ENCODE assay signal across 15 mouse cellular contexts in the genomic region with DNA sequence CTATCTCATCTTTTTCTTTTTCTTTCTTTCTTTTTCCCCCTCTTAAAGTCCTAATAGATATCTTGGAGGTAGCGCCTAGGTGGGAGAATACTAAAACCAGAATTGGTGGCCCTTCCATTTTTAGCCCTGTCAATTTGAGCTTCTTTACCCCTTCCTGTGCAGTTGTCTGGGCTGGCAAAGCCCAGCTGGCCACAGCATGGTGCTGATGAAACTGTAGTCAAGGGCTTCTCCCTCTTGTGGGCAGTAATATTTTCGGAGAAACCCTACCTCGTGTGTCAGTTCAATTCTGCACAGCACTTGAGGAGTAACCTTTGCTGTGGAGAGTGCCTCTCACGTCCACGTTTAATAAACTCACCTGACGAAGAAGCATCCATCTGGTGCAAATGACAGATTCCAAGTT. TPM values are rescaled to one million over a fixed set of nuclear protein-coding genes. Genes with fewer than 3 reads are reported as not detected.
DNase-seq lines count a peak whose midpoint lies in the region; ATAC-seq and TF ChIP-seq lines count a peak whose summit lies in the region.
"Had no signal": no experiment of that assay in that cellular context is flagged by ENCODE, and none has a peak within 500 bp of the region (broad histone marks: within the 10 kb centered on the region; RNA-seq: fewer than 3 reads in every experiment).

No protein-coding gene starts in this region.

- no peak overlapping the region; the same call in 1 of the 2 replicates for H3K4me3 ChIP-seq in forebrain, embryonic 13.5 days
- H3K4me3 ChIP-seq in forebrain, embryonic 10.5 days = no peak overlapping the region
- no peak overlapping the region for H3K4me3 ChIP-seq in left cerebral cortex, adult 2 months
- no peak overlapping the region; the same call in 1 of the 2 replicates for H3K4me3 ChIP-seq in embryonic facial prominence, embryonic 13.5 days
- H3K4me3 ChIP-seq in limb, embryonic 14.5 days (replicated peaks; ENCODE audit: low read length) = no peak overlapping the region
- H3K4me3 ChIP-seq: liver, embryonic 13.5 days; stomach, embryonic 15.5 days had no signal

- DNase-seq in forebrain, embryonic 10.5 days (ENCODE audit: extremely low spot score, low spot score) = no peak
- no peak for DNase-seq in left cerebral cortex, adult 2 months (ENCODE audit: extremely low spot score in 1 of 2, low spot score in 2 of 2)
- DNase-seq in left cerebral cortex, postnatal 36 days (ENCODE audit: low spot score in 2 of 2) = no peak
- no peak for DNase-seq in limb, embryonic 14.5 days (ENCODE audit: low spot score)
- no peak for DNase-seq in right cerebral cortex, adult 18-20 months
- no peak for DNase-seq in ovary, postnatal 14 days (ENCODE audit: low spot score)
- DNase-seq: gastrocnemius, postnatal 25 days; kidney, adult 18-20 months; liver, embryonic 13.5 days; right cerebral cortex, postnatal 25 days had no signal

- H3K4me2 ChIP-seq in forebrain, embryonic 13.5 days = peak overlapping the region; percentile 80
- H3K4me2 ChIP-seq in embryonic facial prominence, embryonic 13.5 days = peak overlapping the region; percentile 85
- peak overlapping the region; percentile 68 for H3K4me2 ChIP-seq in limb, embryonic 14.5 days (replicated peaks; ENCODE audit: low read depth, low read length, severe bottlenecking)
- H3K4me2 ChIP-seq: liver, embryonic 13.5 days; stomach, embryonic 15.5 days had no signal

- peaks cover 10% of the 10 kb centered on the region; the same call in 1 of the 2 replicates for H3K36me3 ChIP-seq in forebrain, embryonic 13.5 days (ENCODE audit: poor library complexity, severe bottlenecking)
- peaks cover 55% of the 10 kb centered on the region for H3K36me3 ChIP-seq in forebrain, embryonic 10.5 days (replicated peaks)
- H3K36me3 ChIP-seq in embryonic facial prominence, embryonic 13.5 days = peaks cover 32% of the 10 kb centered on the region
- H3K36me3 ChIP-seq in limb, embryonic 14.5 days (ENCODE audit: control insufficient read depth, insufficient read depth, low read length) = peaks cover 25% of the 10 kb centered on the region
- H3K36me3 ChIP-seq: liver, embryonic 13.5 days had no signal

- ATAC-seq in forebrain, embryonic 13.5 days = no peak
- ATAC-seq in embryonic facial prominence, embryonic 13.5 days (ENCODE audit: insufficient number of reproducible peaks, insufficient read depth, low FRiP score, low TSS enrichment, low read depth) = no peak
- ATAC-seq in limb, embryonic 14.5 days (ENCODE audit: low FRiP score, low read depth) = no peak

- no peaks in the 10 kb centered on the region for H3K9me3 ChIP-seq in forebrain, embryonic 13.5 days (replicated peaks)
- H3K9me3 ChIP-seq in forebrain, embryonic 10.5 days = no peaks in the 10 kb centered on the region
- H3K9me3 ChIP-seq in embryonic facial prominence, embryonic 13.5 days = no peaks in the 10 kb centered on the region
- no peaks in the 10 kb centered on the region for H3K9me3 ChIP-seq in limb, embryonic 14.5 days (ENCODE audit: control insufficient read depth, low read length)
- H3K9me3 ChIP-seq: liver, embryonic 13.5 days; stomach, embryonic 15.5 days had no signal

- TF ChIP-seq POLR2A in limb, embryonic 14.5 days (IDR thresholded peaks at IDR 0.05; ENCODE audit: borderline replicate concordance, extremely low read depth, insufficient read depth, insufficient read length) = no peak

- peak overlapping the region; percentile 17; the same call in 1 of the 2 replicates for H3K27ac ChIP-seq in forebrain, embryonic 13.5 days
- H3K27ac ChIP-seq in forebrain, embryonic 10.5 days = no peak overlapping the region
- H3K27ac ChIP-seq in left cerebral cortex, adult 2 months = peak overlapping the region; percentile 3; the same call in 1 of the 2 replicates
- no peak overlapping the region for H3K27ac ChIP-seq in embryonic facial prominence, embryonic 13.5 days
- no peak overlapping the region for H3K27ac ChIP-seq in limb, embryonic 14.5 days (replicated peaks; ENCODE audit: low read depth, low read length)
- H3K27ac ChIP-seq: liver, embryonic 13.5 days; macrophage; stomach, embryonic 15.5 days had no signal

- no peak; the same call in none of the 2 replicates for TF ChIP-seq CTCF in left cerebral cortex, adult 2 months (IDR thresholded peaks at IDR 0.05)

- no peak overlapping the region for H3K9ac ChIP-seq in forebrain, embryonic 13.5 days
- no peak overlapping the region; the same call in 1 of the 2 replicates for H3K9ac ChIP-seq in embryonic facial prominence, embryonic 13.5 days
- no peak overlapping the region for H3K9ac ChIP-seq in limb, embryonic 14.5 days (ENCODE audit: low read depth, low read length, severe bottlenecking)
- H3K9ac ChIP-seq: liver, embryonic 13.5 days; stomach, embryonic 15.5 days had no signal

- peaks cover 72% of the 10 kb centered on the region for H3K4me1 ChIP-seq in forebrain, embryonic 13.5 days
- peaks cover 77% of the 10 kb centered on the region for H3K4me1 ChIP-seq in forebrain, embryonic 10.5 days
- H3K4me1 ChIP-seq in embryonic facial prominence, embryonic 13.5 days = peaks cover 52% of the 10 kb centered on the region
- H3K4me1 ChIP-seq in limb, embryonic 14.5 days (ENCODE audit: control insufficient read depth, insufficient read depth, low read length) = peaks cover 37% of the 10 kb centered on the region
- H3K4me1 ChIP-seq: liver, embryonic 13.5 days had no signal

- WGBS in forebrain, embryonic 13.5 days = 59% methylated on average over 6 of the region's 6 CpGs
- 81% methylated on average over 6 of the region's 6 CpGs for WGBS in forebrain, embryonic 10.5 days
- 57% methylated on average over 6 of the region's 6 CpGs for WGBS in embryonic facial prominence, embryonic 13.5 days
- WGBS in limb, embryonic 14.5 days = 52% methylated on average over 6 of the region's 6 CpGs

- intact Hi-C loops in left cerebral cortex, adult 2 months (cut with DNase I) = no loop called here
- intact Hi-C loops in left cerebral cortex, postnatal 36 days (cut with DNase I) = no loop called here

- no peaks in the 10 kb centered on the region for H3K27me3 ChIP-seq in forebrain, embryonic 13.5 days
- H3K27me3 ChIP-seq in forebrain, embryonic 10.5 days (ENCODE audit: poor library complexity, severe bottlenecking) = no peaks in the 10 kb centered on the region
- H3K27me3 ChIP-seq in embryonic facial prominence, embryonic 13.5 days = no peaks in the 10 kb centered on the region
- H3K27me3 ChIP-seq in limb, embryonic 14.5 days (ENCODE audit: control insufficient read depth, insufficient read depth, low read length) = no peaks in the 10 kb centered on the region
- H3K27me3 ChIP-seq: stomach, embryonic 15.5 days had no signal

RNA-seq across cellular contexts. Expression of gene Plpp3, which starts 4.9 kb away (rescaled TPM):
- polyA plus RNA-seq in forebrain, embryonic 13.5 days (2015; fragmentation: Nextera tagmentation; extraction: Ambion mirVana) = 85.7 and 87.9 TPM in 2 replicates
- 57.2 and 59.4 TPM in 2 replicates for polyA plus RNA-seq in forebrain, embryonic 10.5 days (2016; fragmentation: Nextera tagmentation; extraction: Ambion mirVana)
- total RNA-seq in left cerebral cortex, adult 2 months (2021) = 100 to 1,000 TPM; 153 to 180 TPM
- 100 to 1,000 TPM; 153 to 173 TPM for total RNA-seq in left cerebral cortex, postnatal 36 days (2021)
- 150 and 160 TPM in 2 replicates for polyA plus RNA-seq in embryonic facial prominence, embryonic 13.5 days (2015; fragmentation: Nextera tagmentation; extraction: Ambion mirVana)
- polyA plus RNA-seq in limb, embryonic 14.5 days (2012; rRNA removed) = 112 and 124 TPM in 2 replicates
- 117 and 130 TPM in 2 replicates for polyA plus RNA-seq in limb, embryonic 14.5 days (2014; fragmentation: Nextera tagmentation; extraction: Ambion mirVana)
- total RNA-seq: MEL had no signal

RNA-seq across cellular contexts. Expression of gene Prkaa2, which starts 52.3 kb away (rescaled TPM):
- polyA plus RNA-seq in forebrain, embryonic 13.5 days (2015; fragmentation: Nextera tagmentation; extraction: Ambion mirVana) = 6.2 and 7.1 TPM in 2 replicates
- polyA plus RNA-seq in forebrain, embryonic 10.5 days (2016; fragmentation: Nextera tagmentation; extraction: Ambion mirVana) = 1.2 and 1.7 TPM in 2 replicates
- 10 to 100 TPM; 31.0 to 35.7 TPM for total RNA-seq in left cerebral cortex, adult 2 months (2021)
- 10 to 100 TPM; 33.3 to 33.4 TPM for total RNA-seq in left cerebral cortex, postnatal 36 days (2021)
- polyA plus RNA-seq in embryonic facial prominence, embryonic 13.5 days (2015; fragmentation: Nextera tagmentation; extraction: Ambion mirVana) = 1.5 and 1.7 TPM in 2 replicates
- polyA plus RNA-seq in limb, embryonic 14.5 days (2012; rRNA removed) = 1.1 and 1.2 TPM in 2 replicates
- polyA plus RNA-seq in limb, embryonic 14.5 days (2014; fragmentation: Nextera tagmentation; extraction: Ambion mirVana) = 1.2 and 1.7 TPM in 2 replicates
- total RNA-seq: MEL had no signal

Comparison
In these comparisons a context has a peak if more than half of its experiments do, and no peak if none do; other contexts are left out.
1. H3K27ac ChIP-seq: peak in forebrain, embryonic 13.5 days (single experiment) and left cerebral cortex, adult 2 months (single experiment); none in forebrain, embryonic 10.5 days (single experiment), embryonic facial prominence, embryonic 13.5 days (single experiment) and limb, embryonic 14.5 days (single experiment).
2. Peak in every context shown above with its lines, with median percentiles within 50 percentile points of each other: H3K4me2 ChIP-seq.